In the genomic region with DNA sequence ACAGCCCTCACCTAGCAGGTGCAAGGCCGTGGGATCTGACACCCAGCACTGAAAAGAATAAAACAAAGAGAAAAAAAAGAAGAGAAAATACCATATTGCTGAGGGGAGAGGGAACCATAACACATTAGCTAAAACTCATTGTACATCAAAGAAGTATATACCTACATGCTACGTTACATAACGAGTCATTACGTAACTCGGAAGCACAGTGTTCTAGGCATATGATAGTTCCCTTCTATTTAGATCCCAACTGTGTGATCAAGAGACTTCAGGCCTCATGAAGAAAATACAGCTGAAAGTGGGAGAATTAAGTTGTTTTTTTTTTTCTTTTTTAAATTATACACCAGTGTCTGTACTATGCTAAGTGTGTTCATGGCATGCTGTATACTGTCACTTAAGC, we compare ENCODE assay signal across 20 mouse cellular contexts.
"Had no signal": no experiment of that assay in that cellular context is flagged by ENCODE, and none has a peak within 500 bp of the region (broad histone marks: within the 10 kb centered on the region; RNA-seq: fewer than 3 reads in every experiment).

No protein-coding gene starts in this region.

- ATAC-seq: intestine, postnatal 0 days; liver, embryonic 12.5 days; midbrain, embryonic 15.5 days had no signal

- H3K4me2 ChIP-seq: limb, embryonic 13.5 days; liver, embryonic 12.5 days; liver, embryonic 15.5 days; lung, embryonic 15.5 days; midbrain, embryonic 12.5 days; midbrain, embryonic 15.5 days; neural tube, embryonic 12.5 days; neural tube, embryonic 15.5 days had no signal

- H3K27ac ChIP-seq: kidney, postnatal 0 days; limb, embryonic 10.5 days; limb, embryonic 13.5 days; liver, embryonic 12.5 days; liver, embryonic 15.5 days; lung, embryonic 15.5 days; midbrain, embryonic 12.5 days; midbrain, embryonic 15.5 days; neural tube, embryonic 12.5 days; neural tube, embryonic 15.5 days had no signal

- H3K4me1 ChIP-seq: limb, embryonic 10.5 days; limb, embryonic 13.5 days; liver, embryonic 12.5 days; liver, embryonic 15.5 days; lung, embryonic 15.5 days; midbrain, embryonic 15.5 days; neural tube, embryonic 12.5 days had no signal

- H3K36me3 ChIP-seq: limb, embryonic 10.5 days; limb, embryonic 13.5 days; liver, embryonic 12.5 days; liver, embryonic 15.5 days; lung, embryonic 15.5 days; midbrain, embryonic 12.5 days; midbrain, embryonic 15.5 days; neural tube, embryonic 12.5 days; neural tube, embryonic 15.5 days had no signal

- DNase-seq: kidney, adult 2 months; kidney, postnatal 25 days; liver; lung, adult 18-20 months; lung, postnatal 10 days; lung, postnatal 36 days; thymus, adult 2 months; thymus, postnatal 14 days; thymus, postnatal 4 days had no signal

- H3K27me3 ChIP-seq: limb, embryonic 13.5 days; liver, embryonic 12.5 days; liver, embryonic 15.5 days; lung, embryonic 15.5 days; midbrain, embryonic 12.5 days; midbrain, embryonic 15.5 days; neural tube, embryonic 12.5 days; neural tube, embryonic 15.5 days had no signal

- H3K9me3 ChIP-seq: limb, embryonic 10.5 days; liver, embryonic 12.5 days; liver, embryonic 15.5 days; lung, embryonic 15.5 days; midbrain, embryonic 12.5 days; midbrain, embryonic 15.5 days; neural tube, embryonic 12.5 days; neural tube, embryonic 15.5 days had no signal

- H3K9ac ChIP-seq: limb, embryonic 13.5 days; liver, embryonic 12.5 days; liver, embryonic 15.5 days; lung, embryonic 15.5 days; midbrain, embryonic 12.5 days; midbrain, embryonic 15.5 days; neural tube, embryonic 12.5 days; neural tube, embryonic 15.5 days had no signal

- H3K4me3 ChIP-seq: limb, embryonic 10.5 days; limb, embryonic 13.5 days; liver, embryonic 12.5 days; liver, embryonic 15.5 days; lung, embryonic 15.5 days; midbrain, embryonic 12.5 days; midbrain, embryonic 15.5 days; neural tube, embryonic 12.5 days; neural tube, embryonic 15.5 days had no signal
